Mouse (Mus musculus): Measurements from ENCODE around the gene Lactb. TPM values are rescaled to one million over a fixed set of nuclear protein-coding genes. Genes with fewer than 3 reads are reported as not detected.
A peak's percentile ranks its signal among the peaks of the same experiment; 100 is the strongest.

Gene Lactb
- polyA plus RNA-seq, 2 experiments: 5.6 to 7.7 TPM

DNA sequence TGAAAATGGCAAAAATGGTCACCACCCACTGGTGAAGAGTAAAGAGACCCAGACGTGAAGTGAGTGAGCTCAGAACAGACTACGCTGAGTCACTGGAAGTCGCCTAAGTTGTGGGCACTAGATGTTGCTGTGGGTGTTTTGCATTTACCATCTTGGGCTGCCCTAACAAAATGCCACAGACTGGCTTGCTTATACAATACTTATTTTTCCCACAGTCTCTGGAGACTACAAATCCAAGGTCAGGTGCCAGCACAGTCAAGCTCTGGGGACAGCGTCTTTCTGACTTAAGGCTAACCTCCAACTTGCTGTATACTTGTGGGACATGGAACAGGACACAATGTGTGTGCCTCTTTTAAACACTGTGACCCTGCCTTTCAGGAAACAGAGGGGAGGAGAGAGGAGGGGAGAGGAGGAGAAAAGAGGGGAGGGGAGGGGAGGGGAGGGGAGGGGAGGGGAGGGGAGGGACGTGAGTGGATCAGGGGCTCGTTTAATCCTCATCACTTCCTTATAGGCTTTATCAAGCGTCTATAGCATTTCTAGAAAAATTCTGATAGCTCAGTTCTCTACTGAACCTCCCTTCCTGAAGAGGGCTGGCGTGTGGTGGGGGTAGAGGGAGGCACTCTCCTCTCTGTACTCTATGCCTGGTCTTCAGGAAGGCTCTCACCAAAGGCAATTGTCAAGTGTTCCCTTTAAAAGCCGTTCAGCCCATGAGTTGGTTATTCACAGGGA is 15.9 kb upstream of the Lactb start:
- H3K27me3 ChIP-seq (ENCODE audit: control insufficient read depth, insufficient read depth, low read length): no peaks in the 10 kb centered on the region
- peak overlapping the region; percentile 29; the same call in 1 of the 2 replicates for H3K4me2 ChIP-seq (ENCODE audit: low read depth)
- peak overlapping the region; percentile 50 for H3K9ac ChIP-seq (replicated peaks)
- H3K36me3 ChIP-seq (replicated peaks; ENCODE audit: control insufficient read depth, insufficient read depth, low read depth): no peaks in the 10 kb centered on the region
- peak overlapping the region; percentile 51 for H3K27ac ChIP-seq
- DNase-seq (ENCODE audit: low read depth in 3 of 3, low spot score in 3 of 3) (no peak), ATAC-seq (ENCODE audit: insufficient read depth) (no peak; the same call in 1 of the 2 replicates)
- 24% methylated on average over 9 of the region's 9 CpGs for WGBS (ENCODE audit: insufficient replicate concordance)
- H3K9me3 ChIP-seq (ENCODE audit: control insufficient read depth, low read length): no peaks in the 10 kb centered on the region
- peaks cover 41 to 52% of the 10 kb centered on the region in 2 experiments for H3K4me1 ChIP-seq (replicated peaks; ENCODE audit: control insufficient read depth in 2 of 2, insufficient read depth in 2 of 2, low read length in 1 of 2)
- H3K4me3 ChIP-seq (ENCODE audit: insufficient read depth in 1 of 2, low read depth in 2 of 2, low read length in 2 of 2): no peak overlapping the region
- TF ChIP-seq EP300 (IDR thresholded peaks at IDR 0.05; ENCODE audit: low read depth) (no peak), CTCF (IDR thresholded peaks at IDR 0.05; ENCODE audit: low read depth) (no peak)

DNA sequence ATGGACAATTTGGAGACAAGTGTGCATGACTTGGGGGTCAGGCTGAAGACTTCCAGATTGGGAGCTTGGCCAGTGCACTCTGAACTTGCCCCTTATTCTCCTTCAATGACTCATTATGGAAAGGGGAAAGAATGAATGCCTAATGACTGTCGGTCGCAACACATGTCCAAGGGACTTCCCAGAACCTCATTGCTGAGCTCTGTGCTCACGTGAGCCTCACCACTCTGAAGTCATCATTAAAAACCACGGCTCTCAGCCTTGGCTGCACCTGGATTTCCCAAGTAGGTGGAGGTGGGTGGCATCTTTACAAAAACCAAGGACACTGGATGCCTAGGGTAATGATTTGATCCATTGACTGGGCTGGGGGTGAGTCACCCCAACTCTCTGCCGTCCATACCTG is 14.8 kb upstream of the Lactb start:
- Histone ChIP-seq H3K27me3 (ENCODE audit: control insufficient read depth, insufficient read depth, low read length) (no peaks in the 10 kb centered on the region), H3K9me3 (ENCODE audit: control insufficient read depth, low read length) (no peaks in the 10 kb centered on the region), H3K4me1 (replicated peaks; ENCODE audit: control insufficient read depth in 2 of 2, insufficient read depth in 2 of 2, low read length in 1 of 2) (peaks cover 41 to 52% of the 10 kb centered on the region in 2 experiments), H3K9ac (replicated peaks) (no peak overlapping the region), H3K4me2 (ENCODE audit: low read depth) (no peak overlapping the region; the same call in 1 of the 2 replicates), H3K36me3 (replicated peaks; ENCODE audit: control insufficient read depth, insufficient read depth, low read depth) (no peaks in the 10 kb centered on the region), H3K4me3 (ENCODE audit: insufficient read depth in 1 of 2, low read depth in 2 of 2, low read length in 2 of 2) (no peak overlapping the region), H3K27ac (peak overlapping the region; percentile 27; the same call in 1 of the 2 replicates)
- no peak for DNase-seq (ENCODE audit: low read depth in 3 of 3, low spot score in 3 of 3)
- TF ChIP-seq EP300 (IDR thresholded peaks at IDR 0.05; ENCODE audit: low read depth) (no peak), CTCF (IDR thresholded peaks at IDR 0.05; ENCODE audit: low read depth) (no peak)
- no peak for ATAC-seq (ENCODE audit: insufficient read depth)
- 80% methylated on average over 5 of the region's 5 CpGs for WGBS (ENCODE audit: insufficient replicate concordance)

DNA sequence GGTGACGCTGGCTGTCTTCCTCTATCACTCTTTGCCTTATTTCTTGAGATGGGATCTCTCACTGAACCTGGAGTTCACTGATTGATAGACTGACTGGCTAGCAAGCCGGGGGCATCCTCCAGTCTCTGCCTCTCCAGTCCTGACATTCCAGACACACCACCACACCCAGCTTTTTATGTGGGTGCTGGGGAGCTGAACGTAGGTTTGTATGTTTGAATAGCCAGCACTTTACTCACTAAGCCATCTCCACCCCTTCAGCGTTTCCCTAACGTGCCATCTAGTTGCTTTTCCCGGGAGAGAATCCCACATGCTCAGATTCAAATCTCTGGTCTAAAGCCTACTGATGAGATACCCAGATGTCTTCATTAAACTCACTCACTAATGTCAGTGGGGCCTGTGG is 14.3 kb upstream of the Lactb start:
- Histone ChIP-seq H3K4me3 (ENCODE audit: insufficient read depth in 1 of 2, low read depth in 2 of 2, low read length in 2 of 2) (peak overlapping the region in 1 of 2 experiments; percentile 44; a peak in 1 of 4 replicates), H3K27ac (peak overlapping the region; percentile 27; the same call in 1 of the 2 replicates), H3K9me3 (ENCODE audit: control insufficient read depth, low read length) (no peaks in the 10 kb centered on the region), H3K36me3 (replicated peaks; ENCODE audit: control insufficient read depth, insufficient read depth, low read depth) (no peaks in the 10 kb centered on the region), H3K4me1 (replicated peaks; ENCODE audit: control insufficient read depth in 2 of 2, insufficient read depth in 2 of 2, low read length in 1 of 2) (peaks cover 41 to 52% of the 10 kb centered on the region in 2 experiments), H3K27me3 (ENCODE audit: control insufficient read depth, insufficient read depth, low read length) (no peaks in the 10 kb centered on the region), H3K4me2 (ENCODE audit: low read depth) (peak overlapping the region; percentile 82), H3K9ac (replicated peaks) (no peak overlapping the region)
- 71% methylated on average over 6 of the region's 6 CpGs for WGBS (ENCODE audit: insufficient replicate concordance)
- no peak for TF ChIP-seq EP300 (IDR thresholded peaks at IDR 0.05; ENCODE audit: low read depth)
- no peak for TF ChIP-seq CTCF (IDR thresholded peaks at IDR 0.05; ENCODE audit: low read depth)
- ATAC-seq (ENCODE audit: insufficient read depth): no peak
- no peak for DNase-seq (ENCODE audit: low read depth in 3 of 3, low spot score in 3 of 3)

DNA sequence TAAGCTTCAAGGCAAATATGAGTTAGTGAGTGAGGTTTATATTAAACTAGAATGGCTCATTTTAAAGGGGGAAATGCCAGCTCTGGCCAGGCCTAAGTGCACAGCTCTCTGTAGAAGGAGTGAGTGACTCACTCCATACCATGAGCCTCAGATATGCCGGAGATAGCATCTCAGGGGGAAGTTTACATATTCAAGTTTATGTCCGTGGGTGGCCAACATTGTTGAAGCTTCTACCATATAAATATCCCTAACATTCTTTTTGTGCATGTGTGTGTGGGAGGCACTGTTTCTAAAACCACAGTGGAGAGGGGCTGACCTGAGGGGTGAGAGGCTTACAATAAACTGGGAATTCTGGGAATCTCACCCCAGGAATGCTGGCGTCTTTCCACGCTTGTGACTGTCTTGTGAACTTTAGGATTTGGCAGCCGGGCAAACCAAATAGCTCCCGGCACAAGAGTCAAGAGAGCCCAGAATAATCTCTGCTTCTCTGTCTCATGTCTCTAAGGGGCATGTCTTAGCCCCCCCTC is 13.7 kb upstream of the Lactb start:
- Histone ChIP-seq H3K4me2 (ENCODE audit: low read depth) (peak overlapping the region; percentile 82), H3K4me1 (replicated peaks; ENCODE audit: control insufficient read depth in 2 of 2, insufficient read depth in 2 of 2, low read length in 1 of 2) (peaks cover 41 to 49% of the 10 kb centered on the region in 2 experiments), H3K4me3 (ENCODE audit: insufficient read depth in 1 of 2, low read depth in 2 of 2, low read length in 2 of 2) (peak overlapping the region; percentile 16 to 44; a peak in 3 of 4 replicates), H3K27ac (peak overlapping the region; percentile 85), H3K9me3 (ENCODE audit: control insufficient read depth, low read length) (no peaks in the 10 kb centered on the region), H3K9ac (replicated peaks) (peak overlapping the region; percentile 73), H3K36me3 (replicated peaks; ENCODE audit: control insufficient read depth, insufficient read depth, low read depth) (no peaks in the 10 kb centered on the region), H3K27me3 (ENCODE audit: control insufficient read depth, insufficient read depth, low read length) (no peaks in the 10 kb centered on the region)
- ATAC-seq (ENCODE audit: insufficient read depth) (no peak), DNase-seq (ENCODE audit: low read depth in 3 of 3, low spot score in 3 of 3) (no peak)
- 50% methylated on average over 6 of the region's 6 CpGs for WGBS (ENCODE audit: insufficient replicate concordance)
- no peak for TF ChIP-seq EP300 (IDR thresholded peaks at IDR 0.05; ENCODE audit: low read depth)
- TF ChIP-seq CTCF (IDR thresholded peaks at IDR 0.05; ENCODE audit: low read depth): no peak

DNA sequence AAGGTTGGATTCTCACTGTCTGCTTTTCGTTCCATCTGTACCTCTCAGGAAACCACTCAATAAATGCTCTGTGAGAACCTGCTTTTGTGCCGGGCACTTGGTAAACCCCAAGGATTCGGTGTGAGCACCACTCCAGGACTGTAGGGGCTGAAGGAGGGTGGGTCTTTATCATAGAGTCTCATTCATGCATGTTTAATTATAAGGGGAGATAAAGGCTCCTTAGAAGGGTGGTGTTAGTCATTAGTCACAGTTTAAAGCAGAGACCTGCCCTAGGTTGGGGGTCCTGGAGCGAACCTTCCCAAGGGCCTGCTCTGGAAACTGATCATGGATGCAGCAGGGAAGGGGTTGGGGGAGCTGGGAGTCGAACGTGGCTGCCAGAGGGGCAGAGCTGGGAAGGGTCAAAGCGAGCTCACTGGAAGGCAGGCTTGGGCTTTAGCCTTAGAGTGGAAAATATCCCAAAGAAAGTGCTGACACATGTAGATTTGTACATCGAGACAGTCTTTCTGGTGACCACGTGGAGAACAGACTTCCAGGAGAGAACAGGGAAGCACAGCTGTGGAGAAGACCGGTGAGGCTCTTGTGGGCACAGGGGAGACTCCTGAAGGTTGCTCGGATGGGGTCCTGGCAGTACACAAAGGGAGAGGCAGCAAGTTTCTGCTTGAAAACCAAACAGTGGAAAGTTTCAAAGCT is 13.1 kb upstream of the Lactb start:
- Histone ChIP-seq H3K4me1 (replicated peaks; ENCODE audit: control insufficient read depth in 2 of 2, insufficient read depth in 2 of 2, low read length in 1 of 2) (peaks cover 41 to 47% of the 10 kb centered on the region in 2 experiments), H3K9ac (replicated peaks) (peak overlapping the region; percentile 73), H3K9me3 (ENCODE audit: control insufficient read depth, low read length) (no peaks in the 10 kb centered on the region), H3K4me3 (ENCODE audit: insufficient read depth in 1 of 2, low read depth in 2 of 2, low read length in 2 of 2) (peak overlapping the region; percentile 16 to 44), H3K4me2 (ENCODE audit: low read depth) (peak overlapping the region; percentile 82), H3K36me3 (replicated peaks; ENCODE audit: control insufficient read depth, insufficient read depth, low read depth) (no peaks in the 10 kb centered on the region), H3K27me3 (ENCODE audit: control insufficient read depth, insufficient read depth, low read length) (no peaks in the 10 kb centered on the region), H3K27ac (peak overlapping the region; percentile 85)
- TF ChIP-seq EP300 (IDR thresholded peaks at IDR 0.05; ENCODE audit: low read depth): peak; percentile 79
- no peak for TF ChIP-seq CTCF (IDR thresholded peaks at IDR 0.05; ENCODE audit: low read depth)
- DNase-seq (ENCODE audit: low read depth in 3 of 3, low spot score in 3 of 3) (peak; percentile 49 to 67 (median 58)), ATAC-seq (ENCODE audit: insufficient read depth) (peak; percentile 93)
- 27% methylated on average over 11 of the region's 11 CpGs for WGBS (ENCODE audit: insufficient replicate concordance)
